Mouse (Mus musculus) C2C12 (cell line): Measurements from ENCODE around the gene 1500009C09Rik.

Experiments used
- CEBPB ChIP-seq: IDR thresholded peaks from one replicate; pipeline ENCODE4 v1.6.1; 2011; ENCODE audit warnings: low read depth, mild to moderate bottlenecking, control low read depth, moderate library complexity
- CTCF ChIP-seq: IDR thresholded peaks from one replicate; pipeline ENCODE4 v1.5.1; 2011; ENCODE audit not compliant: control insufficient read depth, insufficient read depth, insufficient read length
- FOSL1 ChIP-seq: IDR thresholded peaks from one replicate; pipeline ENCODE4 v1.8.0; 2011; ENCODE audit warnings: mild to moderate bottlenecking, low read length; ENCODE audit not compliant: poor library complexity, insufficient read depth, severe bottlenecking
- MAX ChIP-seq: IDR thresholded peaks from one replicate; pipeline ENCODE4 v1.6.1; 2011; ENCODE audit warnings: mild to moderate bottlenecking, control low read depth
- MYOD1 ChIP-seq: IDR thresholded peaks from one replicate; pipeline ENCODE4 v1.6.1; 2011; ENCODE audit warnings: low read depth; ENCODE audit not compliant: control insufficient read depth, insufficient read length
- MYOG ChIP-seq: IDR thresholded peaks from one replicate; pipeline ENCODE4 v1.6.1; 2011; ENCODE audit not compliant: control insufficient read depth, insufficient read length; ENCODE audit errors: extremely low read depth
- USF1 ChIP-seq: IDR thresholded peaks from one replicate; pipeline ENCODE4 v1.6.1; 2011; ENCODE audit warnings: low read depth, mild to moderate bottlenecking, control low read depth, moderate library complexity

DNA sequence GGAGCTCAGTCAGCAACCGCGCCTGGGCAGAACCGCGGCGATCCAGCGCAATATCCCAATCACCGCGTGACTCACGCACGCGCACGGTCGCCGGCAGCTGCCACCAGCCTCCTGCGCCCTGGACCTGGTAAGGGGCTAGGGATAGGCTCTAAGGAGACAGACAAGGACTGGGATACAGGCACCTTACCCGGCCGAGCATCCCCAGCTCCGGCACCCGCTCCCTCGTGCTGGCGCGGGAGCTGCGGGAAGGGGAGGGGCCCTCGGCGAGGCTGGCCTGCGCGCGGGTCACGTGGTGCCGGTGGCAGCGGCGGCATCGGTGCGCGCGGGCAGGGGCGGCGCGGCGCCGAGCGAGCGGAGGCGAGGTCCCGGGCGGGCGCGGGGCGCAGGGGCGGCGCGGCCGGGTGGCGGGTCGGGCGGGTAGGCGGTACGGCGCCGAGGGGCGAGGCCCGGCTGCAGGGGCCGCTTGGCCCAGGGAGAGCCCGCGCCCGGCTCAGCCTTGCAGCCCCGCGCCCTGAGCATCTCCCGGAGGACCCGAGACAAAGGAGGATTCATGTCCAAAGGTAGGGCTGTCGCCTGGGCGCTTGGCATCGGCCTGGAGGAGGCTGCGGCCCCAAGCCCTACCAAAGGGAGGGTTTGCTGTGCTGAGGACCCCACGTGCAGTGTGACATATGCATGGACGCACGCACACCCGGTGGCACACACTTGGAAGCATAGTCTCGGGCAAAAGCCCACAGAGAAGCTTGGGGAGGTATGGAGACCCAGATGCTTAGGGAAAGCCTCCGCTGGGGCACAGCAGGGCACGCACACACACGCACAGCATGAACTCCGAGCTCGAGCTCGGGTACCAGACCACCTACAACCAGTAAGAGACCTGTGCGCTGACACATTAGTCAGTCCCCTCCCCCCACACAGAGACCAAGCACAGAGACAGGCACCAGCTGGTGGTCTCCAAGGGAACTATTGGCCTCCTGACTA lies 23.0 kb downstream of the 1500009C09Rik start:
- no peak for TF ChIP-seq CTCF
- no peak for TF ChIP-seq MYOD1
- no peak for TF ChIP-seq MAX
- TF ChIP-seq USF1, result no peak
- no peak for TF ChIP-seq MYOG
- TF ChIP-seq CEBPB, result no peak
- TF ChIP-seq FOSL1, result no peak
